Mouse (Mus musculus): ENCODE data around the gene Fcgr2b.
"Not testable (repeated sequence)": the region's sequence is repeated elsewhere in the genome, so short reads cannot be mapped to it uniquely, and the experiment has no call there.

The Fcgr2b gene

GRCm38 (mm10) chr1:170976447-170976846, at the start of gene Fcgr2b:
Gene Fcgr2b, minus strand, starts transcription at chr1:170976547.
- no peak for DNase-seq

GRCm38 (mm10) chr1:171019311-171019950, 43.1 kb upstream of the Fcgr2b start:
- no peak for DNase-seq

- no peak for DNase-seq
These were observed 42.4 kb upstream of the Fcgr2b start, which contains the start of gene Fcgr4 for GRCm38 (mm10) chr1:171018737-171019136. Gene Fcgr4, plus strand, starts transcription at chr1:171018920.

GRCm38 (mm10) chr1:171017468-171018158, 41.3 kb upstream of the Fcgr2b start:
- no peak for DNase-seq

DNA sequence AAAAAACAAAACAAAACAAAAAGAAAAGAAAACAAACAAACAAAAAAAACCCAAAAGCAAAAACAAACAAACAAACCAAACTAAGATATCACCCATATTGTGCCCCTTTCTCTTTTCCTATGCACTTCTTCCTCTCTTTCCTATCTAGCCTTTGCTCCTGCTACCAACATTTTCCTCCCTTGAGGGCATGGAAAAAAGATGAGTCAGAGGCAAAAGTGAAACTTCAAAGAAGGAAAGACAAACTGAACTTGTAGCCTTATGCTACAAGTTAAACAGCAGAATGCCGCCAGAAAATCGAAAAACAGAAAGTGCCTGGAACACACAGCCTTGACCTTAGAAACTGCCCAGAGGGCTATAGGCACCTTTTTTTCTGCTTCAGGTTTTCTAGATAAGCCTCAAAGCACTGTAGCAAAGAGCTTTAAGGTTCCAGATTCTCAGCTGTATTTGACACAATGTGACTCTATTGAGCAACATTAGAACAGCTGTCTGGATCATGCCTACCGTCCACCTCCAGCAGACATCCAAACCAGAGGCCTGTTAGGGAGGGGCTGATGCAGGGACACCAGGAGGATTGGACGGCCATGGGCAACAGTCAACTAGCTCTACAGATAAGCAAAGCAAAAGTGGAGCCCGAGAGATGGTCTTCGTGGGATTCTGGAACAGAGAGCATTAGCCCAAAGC, 40.5 kb upstream of the Fcgr2b start:
- DNase-seq = no peak

DNA sequence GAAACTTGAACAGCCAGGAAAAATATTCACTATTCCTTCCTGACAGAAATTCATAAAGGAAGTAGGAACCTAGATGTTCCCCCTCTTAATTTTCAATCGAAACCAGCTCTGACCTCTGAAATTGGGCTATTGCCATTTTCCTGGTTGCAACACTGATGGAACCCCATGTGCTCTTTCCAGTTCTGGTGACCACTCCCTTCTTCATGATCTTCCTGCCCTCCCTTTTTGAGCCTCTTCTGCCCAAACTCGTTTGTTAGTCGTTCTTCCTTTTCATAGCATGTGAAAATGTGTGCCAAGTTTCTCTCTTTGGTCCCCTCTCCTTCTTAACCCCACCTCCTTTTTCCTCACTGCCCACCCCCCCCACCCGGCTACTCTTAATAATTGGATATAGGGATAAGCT, 35.4 kb upstream of the Fcgr2b start:
- no peak for DNase-seq

DNA sequence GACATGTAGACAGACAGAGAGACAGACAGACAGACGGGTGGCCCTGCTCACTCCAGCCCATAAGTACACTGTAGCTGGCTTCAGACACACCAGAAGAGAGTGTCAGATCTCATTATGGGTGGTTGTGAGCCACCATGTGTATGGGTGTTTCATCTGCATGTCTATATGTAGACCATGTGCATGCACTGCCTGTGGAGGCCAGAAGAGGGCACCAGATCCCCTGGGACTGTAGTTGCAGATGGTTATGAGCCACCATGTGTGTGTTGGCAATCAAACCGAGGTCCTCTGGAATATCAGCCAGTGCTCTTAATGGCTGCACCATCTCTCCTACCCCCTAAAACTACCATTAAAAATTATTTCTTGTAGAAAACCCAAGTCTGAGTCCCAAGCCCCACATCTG, 30.6 kb upstream of the Fcgr2b start:
- DNase-seq = no peak

DNA sequence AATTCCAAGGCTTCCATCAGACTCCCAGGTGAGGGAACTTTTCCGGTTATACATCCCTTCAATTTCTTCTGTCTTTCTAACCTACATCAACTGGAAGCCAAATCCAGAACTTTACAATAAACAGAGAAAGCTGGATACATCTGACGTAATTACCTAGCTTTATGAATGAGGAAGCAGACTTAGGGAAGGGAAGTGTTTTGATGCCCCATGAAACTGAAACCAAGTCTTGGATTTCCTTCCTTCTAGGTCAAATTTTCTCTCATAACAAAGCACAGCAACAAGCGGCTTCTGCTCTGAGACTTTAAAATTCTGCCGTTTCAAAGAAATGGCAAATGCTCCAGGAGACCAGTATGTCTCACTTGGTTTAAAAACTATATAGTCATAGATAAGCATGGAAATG, 30.0 kb upstream of the Fcgr2b start:
- DNase-seq = no peak

DNA sequence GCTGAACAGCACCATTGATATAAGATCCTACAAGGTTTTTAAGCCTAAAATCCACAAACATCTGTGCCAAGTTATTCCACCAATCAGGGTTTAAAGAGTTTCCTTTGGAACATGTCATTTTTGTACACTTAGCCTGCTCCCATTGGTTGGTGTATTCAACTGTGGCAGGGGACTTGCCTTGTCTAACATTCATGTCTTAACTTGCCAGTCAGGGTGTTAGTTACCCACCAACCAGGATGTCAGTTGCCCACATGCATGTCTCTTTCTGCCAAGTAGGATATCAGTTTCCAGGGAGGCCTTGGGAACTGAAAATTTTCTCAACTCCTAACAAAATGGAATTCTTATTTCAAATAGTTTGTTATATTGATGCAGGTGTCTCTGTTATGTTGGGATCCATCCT, 29.2 kb upstream of the Fcgr2b start:
- DNase-seq = no peak

- no peak for DNase-seq
These were observed 28.7 kb upstream of the Fcgr2b start for GRCm38 (mm10) chr1:171005081-171005480.

- DNase-seq = no peak
These were observed 23.5 kb upstream of the Fcgr2b start for GRCm38 (mm10) chr1:170999811-171000210.

GRCm38 (mm10) chr1:170997756-170998655, 21.7 kb upstream of the Fcgr2b start:
- DNase-seq = peak; percentile 28 to 60

DNA sequence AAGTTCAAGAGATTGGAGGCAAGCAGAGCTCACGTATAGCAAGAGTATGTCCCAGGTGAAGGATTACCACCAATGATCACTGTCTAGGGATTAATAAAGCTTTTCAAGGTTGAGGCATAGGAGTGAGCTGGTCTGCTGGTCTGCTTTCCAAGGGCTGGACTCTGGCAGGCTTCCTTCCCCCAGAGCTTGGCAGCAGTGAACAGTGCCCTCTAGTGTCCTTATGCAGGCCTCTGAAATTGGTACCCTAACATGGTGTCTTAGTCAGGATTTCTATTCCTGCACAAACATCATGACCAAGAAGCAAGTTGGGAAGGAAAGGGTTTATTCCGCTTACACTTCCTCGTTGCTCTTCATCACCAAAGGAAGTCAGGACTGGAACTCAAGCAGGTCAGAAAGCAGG, 20.4 kb upstream of the Fcgr2b start:
- peak; percentile 70 to 74 for DNase-seq

GRCm38 (mm10) chr1:170996034-170996433, 19.7 kb upstream of the Fcgr2b start:
- DNase-seq = no peak

DNA sequence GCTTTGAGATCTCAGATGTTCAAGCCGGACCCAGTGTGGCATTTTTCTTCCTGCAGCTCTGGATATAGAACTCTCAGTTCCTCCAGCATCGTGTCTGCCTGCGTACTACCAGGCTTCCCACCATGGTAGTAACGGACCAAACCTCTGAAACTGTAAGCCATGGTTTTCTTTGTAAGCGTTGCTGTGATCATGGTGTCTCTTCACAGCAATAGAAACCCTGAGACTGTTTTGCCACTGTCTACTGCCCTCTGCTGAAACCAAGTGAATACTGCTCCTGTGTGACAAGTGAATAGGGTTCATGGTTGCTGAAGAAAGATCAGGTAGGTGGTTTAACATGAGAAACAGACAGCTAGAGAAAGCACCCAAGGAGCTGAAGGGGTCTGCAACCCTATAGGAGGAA, 16.2 kb upstream of the Fcgr2b start:
- DNase-seq = peak; percentile 49 to 57

DNA sequence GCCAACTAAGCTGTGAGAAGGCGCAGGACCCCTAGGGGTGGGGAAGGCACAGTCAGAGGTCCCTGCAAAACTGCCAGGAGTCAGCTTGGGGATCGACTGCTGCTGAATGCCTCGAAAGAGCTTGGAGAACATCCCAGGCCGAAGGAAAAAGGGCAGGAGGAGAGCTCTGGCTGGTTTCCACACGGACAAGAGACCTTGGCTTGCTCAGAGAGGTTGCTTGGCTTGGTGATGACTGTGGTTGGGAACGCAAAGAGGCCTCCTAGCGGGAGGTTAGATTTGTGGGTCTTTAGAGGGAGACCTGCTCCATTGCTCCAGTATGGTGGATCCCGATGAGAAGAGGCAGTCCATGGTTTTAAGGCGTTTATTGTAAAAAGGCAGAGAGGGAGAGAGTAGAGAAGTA, 13.3 kb upstream of the Fcgr2b start:
- no peak for DNase-seq

- DNase-seq = no peak
These were observed 9.5 kb upstream of the Fcgr2b start for GRCm38 (mm10) chr1:170985861-170986260.

DNA sequence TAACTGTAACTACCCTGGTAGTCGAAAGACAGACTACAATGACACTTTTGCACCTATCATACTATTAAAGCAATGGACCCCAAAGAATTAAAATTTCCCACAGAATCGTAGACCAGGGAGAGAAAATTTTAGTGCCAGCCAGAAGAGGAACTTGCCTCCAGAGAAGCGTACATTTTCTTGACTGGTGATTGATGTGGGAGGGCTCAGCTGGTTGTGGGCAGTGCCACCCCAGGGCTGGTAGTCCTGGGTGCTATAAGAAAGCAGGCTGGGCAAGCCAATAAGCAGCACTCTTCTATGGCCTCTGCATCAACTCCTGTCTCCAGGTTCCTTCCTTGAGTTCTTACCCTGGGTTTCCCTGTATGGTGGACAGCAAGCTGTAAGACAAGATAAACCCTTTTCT, 8.7 kb upstream of the Fcgr2b start:
- DNase-seq = no peak

DNA sequence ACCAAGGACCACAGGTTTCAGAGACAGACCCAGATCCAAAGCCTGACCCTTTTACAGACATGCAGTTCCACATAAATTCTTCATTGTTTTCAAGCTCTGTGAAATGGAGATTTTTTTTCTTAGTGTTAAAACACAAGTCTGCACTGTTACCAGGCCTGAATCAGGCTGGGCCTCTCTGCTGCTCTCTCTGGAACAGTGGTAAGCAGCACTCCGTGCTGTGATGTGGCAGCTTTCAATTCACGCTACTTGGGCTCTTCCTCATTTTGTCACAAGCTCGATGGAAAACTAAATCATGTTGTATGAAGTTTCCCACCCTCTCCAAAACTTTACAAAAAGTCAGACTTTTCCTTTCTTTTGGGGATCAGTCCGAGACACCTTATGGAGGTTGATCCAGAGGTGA, 6.7 kb upstream of the Fcgr2b start:
- DNase-seq = no peak

DNA sequence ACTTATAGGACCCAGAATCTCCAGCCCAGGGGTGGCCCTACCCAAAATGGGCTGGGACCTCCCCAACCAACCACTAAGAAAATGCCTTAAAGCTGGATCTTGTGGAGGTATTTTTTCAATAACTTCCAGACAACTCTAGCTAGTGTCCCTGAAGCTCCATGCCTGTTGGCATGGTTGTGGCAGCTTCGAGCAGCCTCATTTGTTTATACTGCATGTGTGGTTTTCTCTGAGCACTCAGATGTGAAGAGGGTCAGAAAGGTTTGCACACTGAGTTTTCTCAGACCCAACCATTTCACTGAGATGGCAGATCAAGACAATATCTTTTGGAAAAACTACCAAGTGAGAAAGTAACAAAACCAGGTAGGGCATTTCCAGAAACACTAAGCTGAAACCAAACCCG, 6.0 kb upstream of the Fcgr2b start:
- DNase-seq = no peak

- not testable (repeated sequence) for DNase-seq
These were observed 5.3 kb upstream of the Fcgr2b start for GRCm38 (mm10) chr1:170981679-170982078.

- no peak for DNase-seq
These were observed 2.3 kb upstream of the Fcgr2b start for GRCm38 (mm10) chr1:170978601-170979000.

DNA sequence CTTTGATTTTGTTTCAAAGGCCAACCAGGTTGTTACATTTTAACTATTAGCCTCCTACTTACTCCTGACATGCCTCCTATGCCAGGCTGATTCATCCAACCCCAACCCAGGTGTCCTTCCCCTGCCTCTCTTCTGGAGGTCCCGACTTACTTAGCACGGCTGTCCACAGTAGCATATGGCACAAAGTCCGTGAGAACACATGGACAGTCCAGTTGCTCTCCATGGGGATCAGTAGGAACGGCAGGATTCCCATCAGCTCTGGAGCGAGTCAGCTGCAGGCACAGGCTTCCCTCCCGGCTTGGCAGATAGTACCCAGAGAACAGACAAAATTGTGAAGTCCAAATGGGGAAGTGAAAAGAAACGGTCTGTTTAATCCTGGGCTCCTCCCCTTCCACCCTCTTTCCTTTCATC, 591 bp downstream of the Fcgr2b start:
- peak; percentile 60 to 86 for DNase-seq

Data from kidney, postnatal 25 days (tissue).